Mouse (Mus musculus): ENCODE measurements around the gene Gm49333. TPM values are rescaled to one million over a fixed set of nuclear protein-coding genes. Genes with fewer than 3 reads are reported as not detected.
A peak's percentile ranks its signal among the peaks of the same experiment; 100 is the strongest.
"Not testable (repeated sequence)": the region's sequence is repeated elsewhere in the genome, so short reads cannot be mapped to it uniquely, and the experiment has no call there.

Gm49333 gene
- polyA plus RNA-seq, 1 experiment from 2014 or later, result not detected

DNA sequence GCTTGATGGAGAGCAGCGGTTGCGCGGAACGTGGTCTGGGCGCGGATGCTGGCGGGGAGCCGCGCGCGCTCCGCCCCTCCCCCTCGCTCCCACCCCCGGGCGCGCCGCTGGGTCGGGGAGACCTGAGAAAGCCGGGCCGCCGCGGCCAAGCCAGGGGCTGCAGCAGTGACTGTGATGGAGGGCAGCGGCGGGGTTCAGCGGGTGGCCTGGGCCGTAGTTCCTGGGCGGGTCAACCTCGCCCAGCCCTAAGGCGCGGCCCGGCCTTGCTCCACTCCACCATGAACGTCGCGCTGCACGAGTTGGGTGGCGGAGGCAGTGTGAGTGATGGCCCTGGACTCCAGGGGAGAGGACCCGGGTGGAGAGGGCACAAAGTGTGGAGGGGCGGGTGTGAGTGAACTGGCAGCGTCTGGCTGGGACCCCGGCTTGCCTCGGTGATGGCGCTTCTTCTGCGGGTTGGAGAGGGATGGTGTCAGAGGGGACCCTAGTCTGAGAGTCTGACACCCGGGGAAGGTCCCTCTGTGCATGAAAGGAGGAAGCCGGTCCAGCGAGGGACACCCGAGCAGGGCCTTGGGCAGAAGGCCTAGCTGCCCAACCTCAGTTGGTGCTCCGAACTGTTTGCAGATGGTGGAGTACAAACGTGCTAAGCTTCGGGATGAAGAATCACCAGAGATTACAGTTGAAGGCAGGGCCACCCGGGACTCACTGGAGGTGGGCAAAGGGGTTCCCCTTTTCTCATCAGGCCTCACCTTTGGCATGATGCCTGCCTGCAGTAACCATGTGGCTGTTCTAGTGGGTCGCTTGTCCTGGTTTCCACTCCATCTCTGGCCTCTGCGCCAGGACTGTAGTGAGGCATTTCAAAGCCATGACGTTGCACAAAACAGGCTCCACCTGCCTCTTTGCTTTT lies 18.6 kb downstream of the Gm49333 start, which contains the start of gene Ece2:
Gene Ece2 (plus strand): TSS at position 98 of the 904 bp plus-strand sequence.
- Histone ChIP-seq H3K9ac (peak within 1 kb of the TSS; percentile 67), H3K9me3 (no peaks in the 10 kb centered on the region), H3K4me2 (replicated peaks) (peak within 1 kb of the TSS; percentile 93), H3K27me3 (peaks cover 11% of the 10 kb centered on the region), H3K27ac (no peak within 1 kb of the TSS), H3K36me3 (no peaks in the 10 kb centered on the region), H3K4me3 (peak within 1 kb of the TSS; percentile 50), H3K4me1 (no peaks in the 10 kb centered on the region)
- WGBS, result 8% methylated on average over 54 of the region's 54 CpGs
- peak; percentile 56 for ATAC-seq (ENCODE audit: insufficient number of reproducible peaks, insufficient read depth, low FRiP score, low TSS enrichment)

DNA sequence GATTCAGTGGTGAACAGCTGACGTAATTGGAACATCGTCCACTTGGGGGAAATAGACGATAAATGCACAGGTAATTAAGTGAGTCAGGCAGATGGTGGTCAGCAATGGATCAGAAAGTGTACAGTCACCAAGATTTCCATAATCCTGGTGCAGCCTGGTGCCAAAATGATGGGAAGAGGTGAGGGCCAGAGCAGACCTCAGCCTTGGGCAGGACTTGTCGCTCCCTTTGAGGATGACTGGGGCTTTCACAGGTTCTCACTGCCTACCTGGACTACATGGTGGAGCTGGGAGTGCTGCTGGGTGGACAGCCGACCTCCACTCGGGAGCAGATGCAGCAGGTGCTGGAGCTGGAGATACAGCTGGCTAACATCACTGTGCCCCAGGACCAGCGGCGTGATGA lies 26.0 kb downstream of the Gm49333 start:
- Histone ChIP-seq H3K27ac (no peak overlapping the region), H3K27me3 (no peaks in the 10 kb centered on the region), H3K4me3 (no peak overlapping the region), H3K9ac (no peak overlapping the region), H3K36me3 (no peaks in the 10 kb centered on the region), H3K9me3 (no peaks in the 10 kb centered on the region), H3K4me1 (no peaks in the 10 kb centered on the region), H3K4me2 (replicated peaks) (no peak overlapping the region)
- 77% methylated on average over 8 of the region's 8 CpGs for WGBS
- ATAC-seq (ENCODE audit: insufficient number of reproducible peaks, insufficient read depth, low FRiP score, low TSS enrichment), result no peak

DNA sequence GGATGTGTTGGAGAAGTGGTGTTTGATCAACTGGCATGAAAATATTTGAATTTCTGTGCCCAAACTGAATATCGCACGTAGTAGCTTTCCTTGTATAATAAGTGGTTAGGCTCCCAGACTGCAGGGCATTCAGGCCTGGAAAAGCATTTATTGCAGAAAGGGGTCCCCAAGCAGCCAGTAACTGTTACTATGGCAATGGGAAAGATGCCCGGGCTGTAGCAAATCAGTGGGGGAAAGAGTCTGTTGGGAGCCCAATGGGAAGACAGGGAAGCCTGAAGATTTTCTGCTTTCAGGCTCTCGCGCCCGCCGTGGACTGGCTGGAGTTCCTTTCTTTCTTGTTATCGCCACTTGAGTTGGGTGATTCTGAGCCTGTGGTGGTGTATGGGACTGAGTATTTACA lies 27.0 kb downstream of the Gm49333 start:
- 89% methylated on average over 8 of the region's 8 CpGs for WGBS
- ATAC-seq (ENCODE audit: insufficient number of reproducible peaks, insufficient read depth, low FRiP score, low TSS enrichment), result no peak
- no peak overlapping the region for H3K4me2 ChIP-seq (replicated peaks)
- H3K4me3 ChIP-seq, result no peak overlapping the region
- no peak overlapping the region for H3K9ac ChIP-seq
- H3K27ac ChIP-seq, result no peak overlapping the region
- no peaks in the 10 kb centered on the region for H3K4me1 ChIP-seq
- H3K36me3 ChIP-seq, result no peaks in the 10 kb centered on the region
- no peaks in the 10 kb centered on the region for H3K27me3 ChIP-seq
- H3K9me3 ChIP-seq, result no peaks in the 10 kb centered on the region

DNA sequence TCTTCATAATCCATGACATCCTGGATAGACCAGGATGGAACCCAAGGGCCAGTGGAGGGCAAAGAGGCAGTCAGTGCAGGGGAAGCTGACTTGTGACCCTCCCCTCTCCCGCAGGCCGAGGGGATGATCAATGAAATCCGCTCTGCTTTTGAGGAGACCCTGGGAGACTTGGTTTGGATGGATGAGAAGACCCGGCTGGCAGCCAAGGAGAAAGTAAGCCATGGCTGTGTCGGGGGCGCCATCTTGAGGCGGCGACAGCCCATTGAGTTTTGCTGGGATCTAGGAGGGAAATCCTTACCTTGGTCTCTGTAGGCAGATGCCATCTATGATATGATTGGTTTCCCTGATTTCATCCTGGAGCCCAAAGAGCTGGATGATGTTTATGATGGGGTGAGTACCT lies 30.8 kb downstream of the Gm49333 start:
- H3K9me3 ChIP-seq, result no peaks in the 10 kb centered on the region
- H3K4me2 ChIP-seq (replicated peaks), result no peak overlapping the region
- H3K27me3 ChIP-seq, result no peaks in the 10 kb centered on the region
- no peaks in the 10 kb centered on the region for H3K36me3 ChIP-seq
- no peaks in the 10 kb centered on the region for H3K4me1 ChIP-seq
- WGBS, result 2% methylated on average over 8 of the region's 8 CpGs
- no peak overlapping the region for H3K4me3 ChIP-seq
- no peak overlapping the region for H3K27ac ChIP-seq
- H3K9ac ChIP-seq, result no peak overlapping the region
- no peak for ATAC-seq (ENCODE audit: insufficient number of reproducible peaks, insufficient read depth, low FRiP score, low TSS enrichment)

DNA sequence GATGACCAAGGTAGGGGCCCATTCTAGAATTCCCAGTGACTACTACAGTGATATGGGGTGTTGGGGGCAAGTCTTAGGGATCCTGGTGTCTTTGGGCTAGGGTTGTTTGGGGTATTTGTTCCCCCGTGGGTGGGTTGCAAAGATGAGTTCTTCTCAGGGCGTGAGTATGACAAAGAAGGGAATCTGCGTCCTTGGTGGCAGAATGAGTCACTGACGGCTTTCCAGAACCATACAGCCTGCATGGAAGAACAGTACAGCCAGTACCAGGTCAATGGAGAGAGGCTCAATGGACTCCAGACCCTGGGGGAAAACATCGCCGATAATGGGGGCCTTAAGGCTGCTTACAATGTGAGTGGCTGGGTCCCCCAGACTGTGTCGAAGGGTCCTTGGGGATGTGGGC lies 32.5 kb downstream of the Gm49333 start:
- Histone ChIP-seq H3K4me2 (replicated peaks) (no peak overlapping the region), H3K9ac (no peak overlapping the region), H3K4me3 (no peak overlapping the region), H3K9me3 (no peaks in the 10 kb centered on the region), H3K27me3 (no peaks in the 10 kb centered on the region), H3K27ac (no peak overlapping the region), H3K4me1 (no peaks in the 10 kb centered on the region), H3K36me3 (no peaks in the 10 kb centered on the region)
- WGBS, result 85% methylated on average over 7 of the region's 7 CpGs
- ATAC-seq (ENCODE audit: insufficient number of reproducible peaks, insufficient read depth, low FRiP score, low TSS enrichment), result no peak

DNA sequence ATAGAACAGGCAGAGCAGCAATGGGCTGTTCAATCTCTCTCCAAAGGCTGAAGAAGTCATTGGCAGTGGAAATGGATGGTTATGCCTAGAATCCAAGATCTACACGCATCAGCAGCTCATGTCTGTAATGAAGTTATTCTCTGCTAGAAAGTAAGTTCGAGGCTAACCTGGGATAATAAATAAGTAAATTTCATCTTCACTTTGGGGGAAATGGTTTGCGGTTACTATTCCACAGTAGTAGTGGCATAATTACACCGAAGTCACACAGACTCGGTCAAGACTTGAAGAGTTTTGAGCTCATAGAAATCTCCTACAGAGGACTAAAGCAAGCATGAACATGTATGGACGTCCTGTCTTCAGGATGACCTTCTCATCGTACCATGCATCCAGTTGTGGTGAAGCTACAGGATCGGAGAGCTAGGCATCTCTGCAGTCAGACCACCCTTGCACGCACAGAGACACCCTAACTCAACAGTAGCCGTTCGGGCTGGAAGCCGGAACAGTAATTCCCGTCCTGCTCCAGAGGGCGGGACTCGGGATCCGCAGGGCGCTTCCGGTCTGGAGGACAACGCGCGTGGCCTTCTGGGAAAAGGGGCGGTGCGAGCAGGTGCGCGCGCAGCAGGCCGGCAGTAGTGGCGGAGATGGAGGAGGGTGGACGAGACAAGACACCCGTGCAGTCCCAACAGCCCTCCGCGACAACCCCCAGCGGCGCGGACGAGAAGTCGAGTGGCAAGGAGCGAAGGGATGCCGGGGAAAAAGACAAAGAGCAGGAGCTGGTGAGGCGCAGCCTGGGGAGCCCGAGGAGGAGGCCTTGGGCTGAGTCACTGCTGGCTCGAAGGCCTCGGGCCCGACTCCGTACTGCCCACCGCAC lies 39.9 kb downstream of the Gm49333 start, which contains the start of gene Psmd2:
Gene Psmd2 (plus strand): TSS at position 577 of the 871 bp plus-strand sequence.
- H3K4me2 ChIP-seq (replicated peaks), result peak within 1 kb of the TSS; percentile 92
- ATAC-seq (ENCODE audit: insufficient number of reproducible peaks, insufficient read depth, low FRiP score, low TSS enrichment), result peak; percentile 95
- peak within 1 kb of the TSS; percentile 64 for H3K27ac ChIP-seq
- H3K4me1 ChIP-seq, result peaks cover 11% of the 10 kb centered on the region; the same call in 1 of the 2 replicates
- H3K36me3 ChIP-seq, result peaks cover 19% of the 10 kb centered on the region
- H3K4me3 ChIP-seq, result peak within 1 kb of the TSS; percentile 75
- H3K27me3 ChIP-seq, result no peaks in the 10 kb centered on the region
- H3K9ac ChIP-seq, result peak within 1 kb of the TSS; percentile 91
- no peaks in the 10 kb centered on the region for H3K9me3 ChIP-seq
- WGBS, result 2% methylated on average over 46 of the region's 46 CpGs

DNA sequence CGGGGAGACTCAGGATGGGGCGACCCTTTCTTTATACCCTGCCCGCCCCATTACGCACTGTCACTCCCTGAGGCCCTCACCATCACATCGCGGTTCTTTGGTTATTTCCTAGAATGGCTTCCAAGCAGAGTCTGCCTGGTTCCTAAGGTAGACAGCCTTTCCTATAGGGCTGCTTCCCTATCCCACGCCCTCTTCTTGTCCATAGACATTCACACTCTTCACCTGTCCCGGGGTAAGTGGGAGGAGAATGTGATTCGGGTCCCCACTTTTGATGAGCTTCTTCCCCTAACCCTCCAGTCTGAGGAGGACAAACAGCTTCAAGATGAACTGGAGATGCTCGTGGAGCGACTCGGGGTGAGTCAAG lies 40.5 kb downstream of the Gm49333 start:
- H3K9ac ChIP-seq, result peak overlapping the region; percentile 91
- H3K27me3 ChIP-seq, result no peaks in the 10 kb centered on the region
- peaks cover 25% of the 10 kb centered on the region for H3K36me3 ChIP-seq
- H3K4me2 ChIP-seq (replicated peaks), result peak overlapping the region; percentile 92
- 14% methylated on average over 12 of the region's 12 CpGs for WGBS
- peaks cover 11% of the 10 kb centered on the region; the same call in 1 of the 2 replicates for H3K4me1 ChIP-seq
- no peak overlapping the region for H3K27ac ChIP-seq
- H3K4me3 ChIP-seq, result peak overlapping the region; percentile 75
- ATAC-seq (ENCODE audit: insufficient number of reproducible peaks, insufficient read depth, low FRiP score, low TSS enrichment), result peak; percentile 42; the same call in 1 of the 2 replicates
- no peaks in the 10 kb centered on the region for H3K9me3 ChIP-seq

DNA sequence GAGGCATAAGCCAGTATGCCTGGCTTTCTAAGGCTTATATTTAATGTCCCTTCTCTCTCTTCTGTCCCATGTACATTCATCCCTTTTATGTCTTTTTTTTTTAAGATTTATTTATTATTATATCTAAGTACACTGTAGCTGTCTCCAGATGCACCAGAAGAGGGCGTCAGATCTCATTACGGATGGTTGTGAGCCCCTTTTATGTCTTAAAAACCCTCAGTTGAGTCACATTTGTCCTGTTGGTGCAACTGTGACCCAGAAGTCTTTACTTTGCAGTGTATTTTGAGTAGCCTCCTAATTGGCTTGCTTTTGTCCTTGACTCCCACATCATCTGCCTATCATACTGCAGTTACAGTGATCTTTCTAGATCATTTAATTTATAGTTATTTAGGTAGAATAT lies 41.9 kb downstream of the Gm49333 start:
- no peak overlapping the region for H3K9ac ChIP-seq
- H3K27me3 ChIP-seq, result no peaks in the 10 kb centered on the region
- no peak for ATAC-seq (ENCODE audit: insufficient number of reproducible peaks, insufficient read depth, low FRiP score, low TSS enrichment)
- 62% methylated on average over 2 of the region's 2 CpGs for WGBS
- no peaks in the 10 kb centered on the region for H3K9me3 ChIP-seq
- H3K4me1 ChIP-seq, result peaks cover 11% of the 10 kb centered on the region; the same call in 1 of the 2 replicates
- no peak overlapping the region for H3K27ac ChIP-seq
- H3K36me3 ChIP-seq, result peaks cover 38% of the 10 kb centered on the region
- no peak overlapping the region for H3K4me3 ChIP-seq
- H3K4me2 ChIP-seq (replicated peaks), result no peak overlapping the region

DNA sequence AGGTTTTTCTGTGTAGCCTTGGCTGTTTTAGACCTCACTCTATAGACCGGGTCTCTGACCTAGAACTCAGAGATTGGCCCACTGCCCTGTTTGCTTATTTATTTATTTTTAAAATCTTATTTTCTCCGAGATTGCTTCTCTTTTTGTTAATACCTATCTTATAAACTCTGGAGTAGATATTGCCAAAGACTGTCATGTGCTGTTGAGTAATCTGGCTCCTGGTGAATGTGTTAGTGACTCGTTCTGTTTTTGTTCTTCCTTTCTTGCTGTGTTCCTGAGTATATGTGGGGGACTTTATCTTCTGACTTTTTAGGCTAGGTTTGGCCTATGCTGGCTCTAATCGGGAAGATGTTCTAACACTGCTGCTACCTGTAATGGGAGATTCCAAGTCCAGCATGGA lies 46.3 kb downstream of the Gm49333 start:
- Histone ChIP-seq H3K27me3 (no peaks in the 10 kb centered on the region), H3K27ac (no peak overlapping the region), H3K9ac (no peak overlapping the region), H3K36me3 (peaks cover 78% of the 10 kb centered on the region), H3K4me1 (peaks cover 5% of the 10 kb centered on the region; the same call in 1 of the 2 replicates), H3K4me2 (replicated peaks) (no peak overlapping the region), H3K9me3 (no peaks in the 10 kb centered on the region), H3K4me3 (no peak overlapping the region)
- WGBS, result 87% methylated on average over 4 of the region's 4 CpGs
- ATAC-seq (ENCODE audit: insufficient number of reproducible peaks, insufficient read depth, low FRiP score, low TSS enrichment), result no peak

DNA sequence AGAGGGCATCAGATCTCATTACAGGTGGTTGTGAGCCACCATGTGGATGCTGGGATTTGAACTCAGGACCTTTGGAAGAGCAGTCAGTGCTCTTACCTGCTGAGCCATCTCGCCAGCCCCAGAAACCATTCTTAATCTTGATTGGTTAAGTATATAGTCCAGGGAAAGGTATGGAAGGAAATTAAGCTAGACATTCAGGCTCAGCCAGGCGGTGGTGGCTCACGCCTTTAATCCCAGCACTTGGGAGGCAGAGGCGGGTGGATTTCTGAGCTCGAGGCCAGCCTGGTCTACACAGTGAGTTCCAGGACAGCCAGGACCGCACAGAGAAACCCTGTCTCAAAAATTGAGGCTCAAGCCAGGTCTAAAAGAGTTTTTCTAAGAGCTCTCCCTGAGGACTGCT lies 56.6 kb downstream of the Gm49333 start, which contains the start of gene Eif4g1:
Gene Eif4g1 (plus strand): TSS at position 301 of the 400 bp plus-strand sequence.
- H3K9ac ChIP-seq; ATAC-seq (ENCODE audit: insufficient number of reproducible peaks, insufficient read depth, low FRiP score, low TSS enrichment); H3K27me3 ChIP-seq; H3K27ac ChIP-seq; H3K4me1 ChIP-seq; H3K4me3 ChIP-seq; H3K9me3 ChIP-seq; H3K4me2 ChIP-seq (replicated peaks): not testable (repeated sequence)
- WGBS, result 89% methylated on average over 4 of the region's 6 CpGs
- peaks cover 17% of the 10 kb centered on the region for H3K36me3 ChIP-seq

DNA sequence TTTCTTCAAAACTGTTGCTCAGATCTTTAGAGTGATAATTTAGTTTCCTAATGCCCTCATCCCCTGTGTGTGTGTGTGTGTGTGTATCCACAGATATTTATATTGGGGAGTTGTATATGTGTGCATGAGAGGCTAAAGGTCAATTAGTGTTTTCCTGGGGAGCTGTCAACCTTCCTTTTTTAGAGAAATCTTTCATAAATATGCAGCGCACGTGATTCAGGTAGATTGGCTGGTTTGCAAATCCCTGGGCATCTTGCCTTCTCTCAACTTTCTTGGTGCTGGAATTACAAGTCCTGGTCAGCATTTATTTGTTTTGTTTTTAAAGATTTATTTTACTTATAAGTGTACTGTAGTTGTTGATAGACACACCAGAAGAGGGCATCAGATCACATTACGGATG lies 58.9 kb downstream of the Gm49333 start:
- Histone ChIP-seq H3K4me2 (replicated peaks) (no peak overlapping the region), H3K27me3 (no peaks in the 10 kb centered on the region), H3K4me1 (peaks cover 14% of the 10 kb centered on the region), H3K4me3 (no peak overlapping the region), H3K27ac (no peak overlapping the region), H3K9me3 (no peaks in the 10 kb centered on the region), H3K36me3 (peaks cover 8% of the 10 kb centered on the region), H3K9ac (no peak overlapping the region)
- no peak for ATAC-seq (ENCODE audit: insufficient number of reproducible peaks, insufficient read depth, low FRiP score, low TSS enrichment)
- WGBS, result 84% methylated on average over 3 of the region's 3 CpGs

All from embryonic facial prominence, embryonic 12.5 days (tissue).